Mouse (Mus musculus) fat pad, adult 2 months (tissue): ENCODE data around the gene Gm17542.
A peak's percentile ranks its signal among the peaks of the same experiment; 100 is the strongest.
"Not testable (repeated sequence)": the region's sequence is repeated elsewhere in the genome, so short reads cannot be mapped to it uniquely, and the experiment has no call there.

Experiments
- DNase-seq: peaks from one replicate; pipeline ENCODE4 v3.0.0-alpha.2; 2011; ENCODE audit warnings: low read depth, low spot score; ENCODE audit errors: extremely low read depth

Gene Gm17542

DNA sequence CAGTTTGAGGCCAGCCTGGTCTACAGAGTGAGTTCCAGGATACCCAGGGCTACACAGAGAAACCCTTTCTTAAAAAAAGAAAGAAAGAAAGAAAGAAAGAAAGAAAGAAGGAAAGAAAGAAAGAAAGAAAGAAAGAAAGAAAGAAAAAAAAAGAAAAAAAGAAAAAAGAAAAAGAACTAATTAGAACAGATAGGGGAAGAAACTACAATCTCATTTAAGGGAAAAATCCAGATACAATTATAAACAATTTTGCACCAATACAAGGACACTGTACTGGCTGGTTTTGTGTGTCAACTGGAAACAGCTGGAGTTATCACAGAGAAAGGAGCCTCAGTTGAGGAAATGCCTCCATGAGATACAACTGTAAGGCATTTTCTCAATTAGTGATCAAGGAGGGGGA lies at the start of gene Gm17542:
Gene Gm17542 (minus strand): TSS at position 101 of the 400 bp plus-strand sequence.
- not testable (repeated sequence) for DNase-seq

- no peak for DNase-seq
Measured at GRCm38 (mm10) chr10:58739779-58740178, 21.8 kb upstream of the Gm17542 start.

- no peak for DNase-seq
Measured at GRCm38 (mm10) chr10:58738152-58738551, 20.1 kb upstream of the Gm17542 start.

GRCm38 (mm10) chr10:58714789-58715148 lies 3.2 kb downstream of the Gm17542 start:
- DNase-seq = peak; percentile 68

- no peak for DNase-seq
Measured at GRCm38 (mm10) chr10:58713855-58714788, 3.9 kb downstream of the Gm17542 start.

DNA sequence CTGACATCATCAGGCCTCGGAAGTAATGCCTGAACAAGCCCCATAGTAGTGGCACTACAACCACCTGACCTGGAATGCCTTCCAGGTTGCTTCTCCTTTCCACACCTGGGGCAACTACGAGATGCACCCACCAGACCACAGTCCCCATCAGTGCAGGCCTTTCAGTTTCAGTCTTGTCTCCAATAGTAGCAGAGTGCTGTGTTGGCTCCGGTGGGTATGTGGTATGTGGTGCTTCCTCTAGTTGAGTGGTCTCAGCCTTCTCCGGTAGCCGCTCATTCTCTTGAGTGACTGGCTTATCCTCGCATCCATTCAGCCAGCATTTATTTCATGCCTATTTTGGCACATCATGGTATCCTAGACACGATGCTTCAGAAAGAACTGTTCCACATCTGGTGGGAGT lies 4.8 kb downstream of the Gm17542 start:
- no peak for DNase-seq

DNA sequence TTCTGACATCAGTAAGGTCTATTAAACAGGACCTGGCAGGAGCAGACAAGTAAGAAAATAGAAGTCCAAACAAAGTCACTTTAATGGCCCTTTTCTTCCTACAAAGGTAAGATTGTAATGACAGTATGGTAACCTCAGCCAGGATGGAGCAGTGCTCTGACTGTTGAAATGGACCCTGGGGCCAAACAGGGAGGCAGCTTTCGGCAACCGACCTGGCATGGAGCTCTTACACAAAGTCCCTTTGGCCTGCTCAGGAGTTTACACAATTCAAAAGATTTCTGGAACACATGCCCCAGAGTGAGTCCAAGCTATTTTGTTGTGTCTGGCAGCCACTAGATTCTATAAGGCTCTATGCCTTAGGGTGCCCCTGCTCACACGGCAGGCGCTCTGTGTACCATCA lies 9.0 kb downstream of the Gm17542 start:
- peak; percentile 90 for DNase-seq

DNA sequence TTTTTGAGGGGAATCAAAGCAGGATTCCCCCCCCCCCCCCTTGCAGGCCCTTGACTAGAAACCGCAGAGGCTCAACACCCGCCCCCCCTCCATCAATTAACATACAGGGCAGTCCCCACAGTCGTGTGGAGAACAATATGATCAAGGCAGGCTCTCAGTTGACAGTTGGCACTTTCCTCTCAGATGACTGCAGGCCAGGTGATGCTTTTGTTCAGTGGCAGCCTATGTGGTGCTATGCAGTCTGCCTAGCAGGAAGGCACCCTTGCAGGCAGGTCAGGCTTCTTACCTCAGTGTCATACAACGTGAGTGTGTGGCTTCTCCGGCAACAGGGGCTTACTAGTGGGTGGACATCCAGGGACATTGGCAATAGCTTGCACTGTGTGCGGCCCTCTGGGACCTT lies 17.4 kb downstream of the Gm17542 start:
- no peak for DNase-seq

- DNase-seq = no peak
Measured at GRCm38 (mm10) chr10:58700160-58700559, 17.9 kb downstream of the Gm17542 start.

- no peak for DNase-seq
Measured at GRCm38 (mm10) chr10:58698955-58699354, 19.1 kb downstream of the Gm17542 start.

DNA sequence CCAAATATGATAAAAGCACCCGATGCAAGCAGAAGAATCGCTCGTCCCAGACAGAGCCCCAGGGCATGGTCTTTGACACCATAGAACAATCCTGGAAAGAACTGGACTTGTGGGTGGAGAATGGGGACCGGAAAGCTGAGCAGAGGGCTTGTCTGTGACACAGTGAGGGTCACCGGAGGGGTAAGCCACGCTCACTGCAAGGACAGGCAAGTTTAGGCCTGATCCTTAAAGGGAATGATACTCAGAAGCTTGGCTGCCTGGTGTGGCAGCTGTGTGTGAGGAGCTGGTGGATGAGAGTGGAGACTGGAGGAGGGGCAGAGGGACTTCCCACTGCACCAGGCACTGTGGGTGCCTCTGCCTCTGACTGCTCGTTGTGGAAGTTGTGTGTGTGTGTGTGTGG lies 27.0 kb downstream of the Gm17542 start:
- DNase-seq = no peak

GRCm38 (mm10) chr10:58679298-58679697 lies 38.7 kb downstream of the Gm17542 start:
- DNase-seq = no peak

DNA sequence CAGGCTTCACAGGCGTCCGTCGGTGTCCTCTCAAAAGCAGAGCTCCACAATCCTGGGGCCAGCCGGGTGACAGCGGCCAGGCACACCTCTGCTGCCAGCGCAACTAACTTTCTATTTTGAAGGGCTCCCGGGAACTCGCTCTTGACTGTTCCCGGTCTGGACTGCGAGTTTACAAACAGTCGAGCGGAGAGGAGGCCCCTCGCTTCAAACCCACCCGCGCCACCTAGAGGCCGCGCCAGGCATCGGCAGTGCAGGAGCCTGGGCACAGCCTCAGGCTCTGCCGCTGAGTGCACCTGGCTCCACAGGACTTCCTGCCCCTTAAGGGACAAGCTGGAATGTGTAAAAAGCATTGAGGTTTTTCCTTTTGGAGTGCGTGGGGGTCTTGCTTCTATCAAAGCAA lies 42.5 kb downstream of the Gm17542 start, which contains the start of gene Edar:
Gene Edar (minus strand): TSS at position 122 of the 400 bp plus-strand sequence.
- no peak for DNase-seq

DNA sequence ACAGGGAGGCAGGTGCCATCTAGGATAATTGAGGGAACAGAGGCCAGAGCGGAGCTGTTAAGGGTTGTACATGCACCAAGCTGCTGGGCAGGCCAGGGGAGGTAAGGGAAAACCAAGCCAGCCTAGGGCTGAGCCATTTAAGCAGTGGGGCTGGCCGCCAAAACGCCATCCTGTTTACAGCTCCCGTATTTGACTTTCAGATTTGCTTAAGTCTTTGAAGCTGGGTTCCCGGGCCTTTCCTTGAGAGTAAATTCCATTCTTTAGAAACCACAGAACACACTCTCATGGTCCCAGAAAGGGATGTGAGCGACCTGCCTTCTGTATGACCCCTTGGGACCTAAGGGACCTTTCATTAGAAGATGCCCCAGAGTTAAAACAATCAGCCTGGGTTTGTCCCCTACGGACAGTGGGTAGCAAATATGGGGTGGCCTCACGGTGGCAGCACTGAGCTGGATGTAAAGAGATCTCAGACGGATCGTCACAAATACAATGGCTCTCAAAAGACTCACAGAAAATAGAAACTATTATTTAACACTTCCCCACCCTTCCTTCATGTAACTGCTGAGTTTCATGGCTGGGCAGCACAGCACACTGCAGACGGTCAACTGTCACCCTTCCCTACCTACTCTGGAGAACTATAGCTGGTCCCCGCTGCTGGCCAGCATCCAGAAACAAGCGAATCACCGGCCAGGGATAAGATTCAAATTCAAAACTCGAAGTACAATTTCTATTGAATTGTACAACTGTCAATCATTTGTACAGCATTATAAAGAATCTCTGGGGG lies 44.5 kb downstream of the Gm17542 start:
- no peak for DNase-seq

DNA sequence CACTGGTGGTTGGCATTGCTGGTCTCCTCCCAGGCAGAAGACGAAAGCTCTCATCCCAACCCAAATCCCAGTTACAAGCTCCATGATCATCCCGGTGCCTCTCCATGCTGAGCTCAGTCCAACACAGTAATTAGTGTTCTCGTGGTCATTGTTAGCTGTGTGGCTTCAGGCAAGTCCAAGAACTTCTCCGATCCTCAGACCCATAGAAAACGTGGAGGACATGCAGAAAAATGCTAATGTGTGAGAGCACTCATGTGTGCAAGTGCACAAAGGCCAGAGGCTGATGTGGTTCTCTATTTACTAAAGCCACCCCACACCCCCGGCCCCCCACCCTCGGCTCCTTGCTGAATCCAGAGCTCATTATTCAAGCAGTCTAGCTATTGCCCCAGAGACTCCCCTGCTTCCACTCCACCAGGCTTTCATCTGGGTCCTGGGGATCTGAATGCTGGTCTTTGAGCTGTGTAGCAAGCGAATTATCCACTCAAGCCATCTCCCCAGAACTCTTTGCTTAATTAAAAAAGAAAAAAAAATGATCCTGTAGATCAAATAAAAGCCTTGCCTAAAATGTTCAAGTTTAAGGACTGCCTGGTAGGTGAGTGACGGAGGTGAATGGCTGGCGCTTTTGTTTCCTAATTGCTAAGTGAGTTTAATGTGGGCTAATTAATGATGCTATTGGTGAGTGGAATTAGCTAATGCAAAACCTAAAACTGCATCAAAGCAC lies 45.3 kb downstream of the Gm17542 start:
- DNase-seq = no peak

GRCm38 (mm10) chr10:58663868-58664267 lies 54.1 kb downstream of the Gm17542 start:
- DNase-seq = peak; percentile 81
